Mouse (Mus musculus): Measurements from ENCODE around the gene Tacstd2.
"Not testable (repeated sequence)": the region's sequence is repeated elsewhere in the genome, so short reads cannot be mapped to it uniquely, and the experiment has no call there.

Gene Tacstd2

GRCm38 (mm10) chr6:67535777-67536054 lies at the start of gene Tacstd2:
Tacstd2 (minus strand) TSS chr6:67535796.
- in situ Hi-C loops (cut with MseI, MboI) = no loop called here

GRCm38 (mm10) chr6:67566270-67566669 lies 30.7 kb upstream of the Tacstd2 start:
- in situ Hi-C loops (cut with MseI, MboI) = no loop called here

- in situ Hi-C loops (cut with MseI, MboI) = no loop called here
Observed at GRCm38 (mm10) chr6:67555376-67555775, 19.8 kb upstream of the Tacstd2 start.

GRCm38 (mm10) chr6:67549550-67549949 lies 14.0 kb upstream of the Tacstd2 start:
- in situ Hi-C loops (cut with MseI, MboI) = loop anchor here in 1 of 2 experiments (10.0 kb wide), 1 partner anchor 85 kb away; no protein-coding TSS in a partner anchor

- in situ Hi-C loops (cut with MseI, MboI) = no loop called here
Observed at GRCm38 (mm10) chr6:67535005-67535776, 405 bp downstream of the Tacstd2 start.

- in situ Hi-C loops (cut with MseI, MboI) = no loop called here
Observed at GRCm38 (mm10) chr6:67534191-67535004, 1.2 kb downstream of the Tacstd2 start.

- in situ Hi-C loops (cut with MseI, MboI) = no loop called here
Observed at GRCm38 (mm10) chr6:67532665-67533440, 2.7 kb downstream of the Tacstd2 start.

GRCm38 (mm10) chr6:67531822-67532162 lies 3.8 kb downstream of the Tacstd2 start:
- in situ Hi-C loops (cut with MseI, MboI) = no loop called here

- in situ Hi-C loops (cut with MseI, MboI) = no loop called here
Observed at GRCm38 (mm10) chr6:67530992-67531821, 4.4 kb downstream of the Tacstd2 start.

GRCm38 (mm10) chr6:67526356-67526755 lies 9.2 kb downstream of the Tacstd2 start:
- in situ Hi-C loops (cut with MseI, MboI) = no loop called here

GRCm38 (mm10) chr6:67510752-67511151 lies 24.8 kb downstream of the Tacstd2 start:
- in situ Hi-C loops (cut with MseI, MboI) = no loop called here

- in situ Hi-C loops (cut with MseI, MboI) = not testable (repeated sequence)
Observed at GRCm38 (mm10) chr6:67501938-67502337, 33.7 kb downstream of the Tacstd2 start.

- in situ Hi-C loops (cut with MseI, MboI) = no loop called here
Observed at GRCm38 (mm10) chr6:67491755-67492154, 43.8 kb downstream of the Tacstd2 start, which contains the start of gene Il23r. Il23r (minus strand) TSS chr6:67491855.
